Mouse (Mus musculus) limb, embryonic 10.5 days (tissue): ENCODE measurements around the gene Rsph6a. TPM values are rescaled to one million over a fixed set of nuclear protein-coding genes. Genes with fewer than 3 reads are reported as not detected.

ENCODE experiments used
- DNase-seq: peaks from one replicate; pipeline ENCODE4 v3.0.0-alpha.2; 2017; ENCODE audit warnings: low spot score
- H3K27ac ChIP-seq: fragments of 300-500 bp; sonication (generic); 2 replicates; pipeline ENCODE4 v1.5.1; 2016; ENCODE audit warnings: mild to moderate bottlenecking
- H3K27me3 ChIP-seq: fragments of 300-500 bp; sonication (generic); 2 replicates; pipeline ENCODE4 v1.6.1; 2016; ENCODE audit warnings: low read depth, mild to moderate bottlenecking; ENCODE audit not compliant: poor library complexity, severe bottlenecking
- H3K36me3 ChIP-seq: fragments of 300-500 bp; sonication (generic); 2 replicates; pipeline ENCODE4 v1.6.1; 2016; ENCODE audit warnings: mild to moderate bottlenecking, moderate library complexity
- H3K4me1 ChIP-seq: fragments of 300-500 bp; sonication (generic); 2 replicates; pipeline ENCODE4 v1.6.1; 2016
- H3K4me3 ChIP-seq: fragments of 300-500 bp; sonication (generic); 2 replicates; pipeline ENCODE4 v1.5.1; 2016; ENCODE audit warnings: mild to moderate bottlenecking, moderate library complexity
- H3K9me3 ChIP-seq: fragments of 300-500 bp; sonication (generic); replicated peaks from 2 replicates; pipeline ENCODE4 v1.6.1; 2016; ENCODE audit warnings: mild to moderate bottlenecking
- WGBS: fragments of 180-500 bp; shearing (Covaris S2); methylation state at CpG from one replicate; pipeline ENCODE4 v1.1.7; 2016; 5-methylcytosine and 5-hydroxymethylcytosine counted together
- polyA plus RNA-seq: library from polyadenylated mRNA; unstranded; fragments of >200 nt; fragmentation: Nextera tagmentation; extraction: Ambion mirVana; gene quantifications from 2 replicates; pipeline ENCODE4 v1.2.1, GENCODE M21; 2016

The Rsph6a gene
- polyA plus RNA-seq, 1 experiment from 2014 or later: not detected

DNA sequence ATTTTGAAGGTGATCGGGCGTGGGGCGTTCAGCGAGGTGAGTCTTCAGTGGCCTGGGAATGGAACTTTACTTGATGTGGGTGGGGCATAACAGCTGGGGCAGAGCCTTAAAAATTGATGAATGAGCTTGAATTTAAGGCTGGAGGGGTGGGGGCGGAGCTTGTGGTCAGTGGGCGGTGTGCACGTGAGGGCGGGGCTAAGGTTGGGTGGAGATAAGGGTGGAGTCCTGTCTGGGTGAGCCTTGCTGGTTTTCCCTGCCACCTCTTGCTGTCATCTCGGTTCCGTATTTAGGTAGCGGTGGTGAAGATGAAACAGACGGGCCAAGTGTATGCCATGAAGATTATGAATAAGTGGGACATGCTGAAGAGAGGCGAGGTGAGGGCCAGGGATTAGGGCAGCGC lies 31.6 kb downstream of the Rsph6a start:
- Histone ChIP-seq H3K4me1 (peaks cover 46% of the 10 kb centered on the region), H3K4me3 (peak overlapping the region; percentile 33), H3K36me3 (peaks cover 80% of the 10 kb centered on the region), H3K27me3 (peaks cover 11% of the 10 kb centered on the region), H3K9me3 (no peaks in the 10 kb centered on the region), H3K27ac (no peak overlapping the region; the same call in 1 of the 2 replicates)
- peak; percentile 70 for DNase-seq
- WGBS: 5% methylated on average over 14 of the region's 14 CpGs

DNA sequence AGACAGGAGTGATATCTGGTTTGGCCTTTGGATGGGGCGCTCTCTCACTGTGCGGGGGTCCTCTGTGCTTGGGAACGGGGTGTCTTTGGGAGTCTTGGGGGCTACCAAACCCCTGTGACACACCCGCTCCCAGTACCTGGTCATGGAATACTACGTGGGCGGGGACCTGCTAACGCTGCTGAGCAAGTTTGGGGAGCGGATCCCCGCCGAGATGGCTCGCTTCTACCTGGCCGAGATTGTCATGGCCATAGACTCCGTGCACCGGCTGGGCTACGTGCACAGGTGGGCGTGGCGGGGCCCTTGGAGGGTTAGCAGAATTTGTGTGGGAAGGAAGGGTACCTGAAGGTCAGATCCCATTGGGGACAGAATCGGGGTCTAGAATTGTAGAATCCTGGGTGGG lies 32.3 kb downstream of the Rsph6a start:
- WGBS: 55% methylated on average over 18 of the region's 18 CpGs
- H3K9me3 ChIP-seq: no peaks in the 10 kb centered on the region
- H3K4me1 ChIP-seq: peaks cover 52% of the 10 kb centered on the region
- peak overlapping the region; percentile 2; the same call in 1 of the 2 replicates for H3K4me3 ChIP-seq
- DNase-seq: no peak
- peaks cover 79% of the 10 kb centered on the region for H3K36me3 ChIP-seq
- H3K27ac ChIP-seq: no peak overlapping the region
- peaks cover 18% of the 10 kb centered on the region for H3K27me3 ChIP-seq

DNA sequence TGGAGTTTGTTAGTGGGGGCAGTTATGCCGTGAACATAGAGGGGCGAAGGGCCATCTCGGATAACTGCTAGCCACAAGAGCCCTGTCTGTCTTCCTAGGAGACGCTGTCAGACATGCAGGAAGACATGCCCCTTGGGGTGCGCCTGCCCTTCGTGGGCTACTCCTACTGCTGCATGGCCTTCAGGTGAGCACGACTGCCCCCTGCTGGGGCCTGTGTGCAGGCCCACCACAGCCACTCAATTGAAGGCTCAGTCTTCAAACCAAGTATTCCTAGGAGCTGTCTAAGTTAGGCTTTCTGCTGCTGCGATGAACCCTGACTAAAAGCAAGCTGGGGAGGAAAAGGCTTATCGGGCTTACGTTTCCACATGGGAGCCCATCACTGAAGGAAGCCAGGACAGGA lies 34.3 kb downstream of the Rsph6a start:
- Histone ChIP-seq H3K27me3 (peaks cover 24% of the 10 kb centered on the region), H3K9me3 (no peaks in the 10 kb centered on the region), H3K4me3 (no peak overlapping the region), H3K4me1 (peaks cover 51% of the 10 kb centered on the region), H3K36me3 (peaks cover 62% of the 10 kb centered on the region), H3K27ac (no peak overlapping the region)
- peak; percentile 79 for DNase-seq
- WGBS: 40% methylated on average over 10 of the region's 10 CpGs

DNA sequence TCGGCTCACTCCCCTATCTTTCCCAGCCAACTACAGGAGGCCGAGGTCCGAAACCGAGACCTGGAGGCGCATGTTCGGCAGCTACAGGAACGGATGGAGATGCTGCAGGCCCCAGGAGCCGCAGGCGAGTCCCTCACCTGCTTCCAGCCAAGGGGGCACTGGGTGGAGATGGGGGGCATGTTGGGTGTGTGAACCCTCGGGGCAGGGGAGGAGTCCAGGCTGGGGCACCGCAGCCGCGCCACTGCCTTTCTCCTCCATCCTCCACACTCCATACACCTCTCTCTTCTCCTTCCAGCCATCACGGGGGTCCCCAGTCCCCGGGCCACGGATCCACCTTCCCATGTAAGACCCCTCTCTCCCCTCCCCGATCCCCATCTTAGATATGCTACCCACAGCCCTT lies 37.4 kb downstream of the Rsph6a start:
- H3K36me3 ChIP-seq: peaks cover 53% of the 10 kb centered on the region
- 26% methylated on average over 17 of the region's 17 CpGs for WGBS
- peak overlapping the region; percentile 87 for H3K27ac ChIP-seq
- H3K4me1 ChIP-seq: peaks cover 46% of the 10 kb centered on the region
- peak overlapping the region; percentile 67 for H3K4me3 ChIP-seq
- H3K27me3 ChIP-seq: peaks cover 24% of the 10 kb centered on the region
- no peaks in the 10 kb centered on the region for H3K9me3 ChIP-seq
- no peak for DNase-seq

DNA sequence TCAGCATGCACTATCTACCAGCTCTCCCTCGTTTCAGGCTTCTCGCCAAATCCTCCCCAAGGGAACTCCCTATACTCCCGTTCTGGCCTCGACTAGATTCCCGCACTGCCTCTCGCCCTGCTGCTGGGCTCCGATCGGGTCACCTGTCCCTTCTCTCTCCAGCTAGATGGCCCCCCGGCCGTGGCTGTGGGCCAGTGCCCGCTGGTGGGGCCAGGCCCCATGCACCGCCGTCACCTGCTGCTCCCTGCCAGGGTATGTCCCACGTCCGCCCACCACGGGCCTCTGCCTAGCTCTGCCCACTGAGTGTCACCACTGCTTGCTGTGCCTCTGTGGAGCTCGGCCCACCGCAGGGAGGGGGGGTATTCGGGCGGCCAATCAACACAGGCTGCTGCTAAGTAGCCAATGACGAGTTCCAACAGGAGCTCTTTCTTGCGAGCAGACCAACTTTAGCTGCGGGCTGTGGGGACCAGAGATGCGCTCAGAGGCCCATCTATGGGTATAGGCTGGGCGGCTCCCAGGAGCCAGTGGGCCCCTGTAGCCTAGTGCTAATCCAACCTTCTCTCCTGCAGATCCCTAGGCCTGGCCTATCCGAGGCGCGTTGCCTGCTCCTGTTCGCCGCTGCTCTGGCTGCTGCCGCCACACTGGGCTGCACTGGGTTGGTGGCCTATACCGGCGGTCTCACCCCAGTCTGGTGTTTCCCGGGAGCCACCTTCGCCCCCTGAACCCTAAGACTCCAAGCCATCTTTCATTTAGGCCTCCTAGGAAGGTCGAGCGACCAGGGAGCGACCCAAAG lies 38.1 kb downstream of the Rsph6a start:
- Histone ChIP-seq H3K4me3 (peak overlapping the region; percentile 67), H3K27me3 (peaks cover 24% of the 10 kb centered on the region), H3K27ac (peak overlapping the region; percentile 87), H3K9me3 (no peaks in the 10 kb centered on the region), H3K4me1 (peaks cover 53% of the 10 kb centered on the region), H3K36me3 (peaks cover 53% of the 10 kb centered on the region)
- WGBS: 4% methylated on average over 38 of the region's 38 CpGs
- DNase-seq: peak; percentile 85

DNA sequence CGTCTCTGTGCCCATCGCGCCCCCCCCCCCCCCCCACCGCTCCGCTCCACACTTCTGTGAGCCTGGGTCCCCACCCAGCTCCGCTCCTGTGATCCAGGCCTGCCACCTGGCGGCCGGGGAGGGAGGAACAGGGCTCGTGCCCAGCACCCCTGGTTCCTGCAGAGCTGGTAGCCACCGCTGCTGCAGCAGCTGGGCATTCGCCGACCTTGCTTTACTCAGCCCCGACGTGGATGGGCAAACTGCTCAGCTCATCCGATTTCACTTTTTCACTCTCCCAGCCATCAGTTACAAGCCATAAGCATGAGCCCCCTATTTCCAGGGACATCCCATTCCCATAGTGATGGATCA lies 38.7 kb downstream of the Rsph6a start:
- peak overlapping the region; percentile 87 for H3K27ac ChIP-seq
- WGBS: 2% methylated on average over 11 of the region's 15 CpGs
- H3K36me3 ChIP-seq: peaks cover 51% of the 10 kb centered on the region
- peaks cover 24% of the 10 kb centered on the region for H3K27me3 ChIP-seq
- H3K4me1 ChIP-seq: peaks cover 54% of the 10 kb centered on the region
- DNase-seq: peak; percentile 90
- H3K4me3 ChIP-seq: peak overlapping the region; percentile 67
- H3K9me3 ChIP-seq: no peaks in the 10 kb centered on the region

DNA sequence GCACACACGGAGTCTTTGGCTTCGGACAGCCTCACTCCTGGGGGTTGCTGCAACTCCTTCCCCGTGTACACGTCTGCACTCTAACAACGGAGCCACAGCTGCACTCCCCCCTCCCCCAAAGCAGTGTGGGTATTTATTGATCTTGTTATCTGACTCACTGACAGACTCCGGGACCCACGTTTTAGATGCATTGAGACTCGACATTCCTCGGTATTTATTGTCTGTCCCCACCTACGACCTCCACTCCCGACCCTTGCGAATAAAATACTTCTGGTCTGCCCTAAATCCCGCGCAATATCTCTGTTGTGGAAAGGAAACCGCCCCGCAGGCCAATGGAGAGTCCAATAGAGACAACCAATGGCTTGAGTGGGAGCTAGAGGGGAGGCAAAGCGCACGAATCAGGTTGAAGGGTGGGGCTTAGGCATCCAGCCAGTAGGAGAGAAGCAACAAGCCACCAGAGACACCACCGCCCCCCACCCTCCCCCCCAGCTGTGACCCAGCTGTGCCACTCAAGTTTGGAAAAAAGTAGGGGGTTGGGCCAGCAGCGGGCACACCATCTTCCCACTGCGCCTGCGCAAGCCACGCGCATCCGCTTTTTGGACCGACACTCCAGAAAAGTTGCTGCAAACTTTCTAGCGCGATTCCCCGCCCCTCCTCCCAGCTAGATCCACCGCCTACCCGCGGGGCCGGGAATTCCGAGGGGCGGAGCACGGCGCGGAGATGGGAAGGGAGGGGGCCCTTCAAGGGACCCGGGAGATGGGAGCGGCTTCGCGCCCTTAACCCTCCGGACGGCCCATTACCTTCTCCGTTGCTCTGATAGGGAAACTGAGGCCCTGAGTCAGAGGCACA lies 39.3 kb downstream of the Rsph6a start:
- Histone ChIP-seq H3K9me3 (no peaks in the 10 kb centered on the region), H3K27ac (peak overlapping the region; percentile 95), H3K36me3 (peaks cover 45% of the 10 kb centered on the region), H3K4me3 (peak overlapping the region; percentile 67), H3K27me3 (peaks cover 24% of the 10 kb centered on the region), H3K4me1 (peaks cover 54% of the 10 kb centered on the region)
- WGBS: under 1% methylated on average over 45 of the region's 45 CpGs
- DNase-seq: peak; percentile 100

DNA sequence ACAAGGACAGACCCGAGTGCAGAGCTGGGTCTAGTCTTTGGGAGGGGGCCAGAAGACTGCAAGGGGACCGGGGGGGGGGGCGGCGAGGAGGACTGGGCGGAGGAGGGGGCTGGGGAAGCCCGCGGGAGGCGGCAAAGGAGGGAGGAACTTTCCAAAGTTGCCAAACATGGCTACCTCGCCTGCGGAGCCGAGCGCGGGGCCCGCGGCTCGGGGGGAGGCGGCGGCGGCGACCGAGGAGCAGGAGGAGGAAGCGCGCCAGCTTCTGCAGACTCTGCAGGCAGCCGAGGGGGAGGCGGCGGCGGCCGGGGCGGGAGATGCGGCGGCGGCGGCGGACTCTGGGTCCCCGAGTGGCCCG lies 40.0 kb downstream of the Rsph6a start, which contains the start of gene Six5:
Gene Six5, plus strand, starts transcription at position 124 of the 355 bp plus-strand sequence.
- Histone ChIP-seq H3K4me3 (peak within 1 kb of the TSS; percentile 67), H3K36me3 (peaks cover 40% of the 10 kb centered on the region), H3K27ac (peak within 1 kb of the TSS; percentile 95), H3K9me3 (no peaks in the 10 kb centered on the region), H3K4me1 (peaks cover 54% of the 10 kb centered on the region), H3K27me3 (peaks cover 24% of the 10 kb centered on the region)
- under 1% methylated on average over 34 of the region's 36 CpGs for WGBS
- DNase-seq: no peak

DNA sequence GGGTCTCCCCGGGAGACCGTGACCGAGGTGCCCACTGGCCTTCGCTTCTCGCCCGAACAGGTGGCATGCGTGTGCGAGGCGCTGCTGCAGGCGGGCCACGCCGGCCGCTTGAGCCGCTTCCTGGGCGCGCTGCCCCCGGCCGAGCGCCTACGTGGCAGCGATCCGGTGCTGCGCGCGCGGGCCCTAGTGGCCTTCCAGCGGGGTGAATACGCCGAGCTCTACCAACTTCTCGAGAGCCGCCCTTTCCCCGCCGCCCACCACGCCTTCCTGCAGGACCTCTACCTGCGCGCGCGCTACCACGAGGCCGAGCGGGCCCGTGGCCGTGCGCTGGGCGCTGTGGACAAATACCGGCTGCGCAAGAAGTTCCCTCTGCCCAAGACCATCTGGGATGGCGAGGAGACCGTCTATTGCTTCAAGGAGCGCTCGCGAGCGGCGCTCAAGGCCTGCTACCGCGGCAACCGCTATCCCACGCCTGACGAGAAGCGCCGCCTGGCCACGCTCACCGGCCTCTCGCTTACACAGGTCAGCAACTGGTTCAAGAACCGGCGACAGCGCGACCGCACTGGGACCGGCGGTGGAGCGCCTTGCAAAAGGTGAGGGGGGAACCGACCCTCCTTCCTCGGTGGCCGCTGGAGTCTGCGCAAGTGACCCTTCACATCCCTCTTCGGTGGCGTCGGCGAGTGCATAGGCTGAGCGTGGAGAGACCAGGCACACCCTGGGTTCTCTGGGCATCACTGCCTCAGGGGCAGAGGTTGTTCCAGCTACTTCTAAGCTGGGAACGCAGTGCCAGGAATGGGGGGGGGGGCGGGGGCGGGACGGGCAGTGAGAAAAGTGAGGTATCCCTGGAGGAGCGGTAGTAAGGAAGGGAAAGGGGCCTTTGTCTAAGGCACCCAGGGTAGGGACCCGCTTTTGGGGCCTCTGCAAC lies 40.6 kb downstream of the Rsph6a start:
- peak overlapping the region; percentile 67 for H3K4me3 ChIP-seq
- under 1% methylated on average over 87 of the region's 87 CpGs for WGBS
- H3K4me1 ChIP-seq: peaks cover 54% of the 10 kb centered on the region
- H3K9me3 ChIP-seq: no peaks in the 10 kb centered on the region
- DNase-seq: peak; percentile 80
- peaks cover 35% of the 10 kb centered on the region for H3K36me3 ChIP-seq
- H3K27ac ChIP-seq: peak overlapping the region; percentile 95
- peaks cover 22% of the 10 kb centered on the region for H3K27me3 ChIP-seq

DNA sequence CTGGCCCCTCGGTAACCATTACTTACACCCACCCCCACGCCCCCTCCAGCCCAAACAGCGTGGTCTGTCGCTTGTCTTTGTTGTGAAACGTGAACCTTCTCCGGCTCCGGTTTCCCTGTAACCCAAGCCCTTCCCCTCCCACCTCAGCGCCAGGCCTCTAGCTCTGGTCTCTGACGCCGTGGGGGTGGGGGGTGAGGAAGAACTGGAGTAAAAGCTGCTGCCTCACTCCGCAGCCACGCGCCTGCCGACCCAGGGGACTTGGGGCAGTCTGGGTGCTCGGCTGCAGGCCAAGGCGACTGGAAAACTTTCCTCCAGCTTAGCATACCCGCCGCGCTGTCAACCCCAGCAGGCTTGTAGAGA lies 41.2 kb downstream of the Rsph6a start:
- under 1% methylated on average over 19 of the region's 19 CpGs for WGBS
- Histone ChIP-seq H3K9me3 (no peaks in the 10 kb centered on the region), H3K27me3 (peaks cover 16% of the 10 kb centered on the region), H3K4me3 (peak overlapping the region; percentile 67), H3K4me1 (peaks cover 54% of the 10 kb centered on the region), H3K36me3 (peaks cover 28% of the 10 kb centered on the region), H3K27ac (peak overlapping the region; percentile 95)
- peak; percentile 87 for DNase-seq

DNA sequence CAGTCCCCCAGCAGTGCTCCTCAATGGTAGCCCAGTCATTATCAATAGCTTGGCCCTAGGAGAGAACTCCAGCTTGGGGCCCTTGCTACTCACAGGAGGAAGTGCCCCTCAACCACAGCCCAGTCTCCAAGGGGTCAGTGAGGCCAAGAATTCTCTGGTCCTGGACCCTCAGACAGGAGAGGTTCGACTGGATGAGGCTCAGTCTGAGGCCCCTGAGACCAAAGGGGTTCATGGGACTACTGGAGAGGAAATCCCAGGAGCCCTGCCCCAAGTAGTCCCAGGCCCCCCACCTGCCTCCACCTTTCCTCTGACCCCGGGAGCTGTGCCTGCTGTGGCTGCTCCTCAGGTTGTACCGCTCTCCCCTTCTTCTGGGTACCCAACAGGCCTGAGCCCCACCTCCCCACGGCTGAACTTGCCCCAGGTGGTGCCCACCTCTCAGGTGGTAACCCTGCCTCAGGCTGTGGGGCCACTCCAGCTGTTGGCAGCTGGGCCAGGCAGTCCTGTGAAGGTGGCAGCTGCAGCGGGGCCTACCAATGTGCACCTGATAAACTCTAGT lies 42.0 kb downstream of the Rsph6a start:
- peak overlapping the region; percentile 95 for H3K27ac ChIP-seq
- H3K4me3 ChIP-seq: peak overlapping the region; percentile 67
- peaks cover 21% of the 10 kb centered on the region for H3K36me3 ChIP-seq
- no peaks in the 10 kb centered on the region for H3K9me3 ChIP-seq
- WGBS: 53% methylated on average over 5 of the region's 5 CpGs
- H3K27me3 ChIP-seq: peaks cover 8% of the 10 kb centered on the region
- DNase-seq: peak; percentile 33
- peaks cover 50% of the 10 kb centered on the region for H3K4me1 ChIP-seq

DNA sequence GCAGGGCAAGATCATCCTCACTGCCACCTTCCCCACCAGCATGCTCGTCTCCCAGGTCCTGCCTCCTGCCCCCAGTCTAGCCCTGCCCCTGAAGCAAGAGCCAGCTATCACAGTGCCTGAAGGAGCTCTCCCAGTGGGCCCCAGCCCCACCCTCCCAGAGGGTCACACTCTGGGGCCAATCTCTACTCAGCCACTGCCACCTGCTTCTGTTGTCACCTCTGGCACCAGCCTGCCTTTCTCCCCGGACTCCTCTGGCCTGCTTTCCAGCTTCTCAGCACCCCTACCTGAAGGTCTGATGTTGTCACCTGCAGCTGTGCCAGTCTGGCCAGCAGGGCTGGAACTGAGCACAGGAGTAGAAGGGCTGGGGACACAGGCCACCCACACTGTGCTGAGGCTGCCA lies 42.7 kb downstream of the Rsph6a start:
- Histone ChIP-seq H3K9me3 (no peaks in the 10 kb centered on the region), H3K4me3 (no peak overlapping the region), H3K27me3 (peaks cover under 1% of the 10 kb centered on the region), H3K36me3 (peaks cover 15% of the 10 kb centered on the region; the same call in 1 of the 2 replicates), H3K4me1 (peaks cover 43% of the 10 kb centered on the region), H3K27ac (no peak overlapping the region)
- DNase-seq: no peak
- WGBS: 53% methylated on average over 2 of the region's 2 CpGs
